Mouse (Mus musculus) forebrain, embryonic 13.5 days (tissue): Measurements from ENCODE around the gene Naaa. TPM values are rescaled to one million over a fixed set of nuclear protein-coding genes. Genes with fewer than 3 reads are reported as not detected.

ENCODE experiments used
- ATAC-seq: fragments of 200-750 bp; cut with Nextera tagmentation; 2 replicates; pipeline ENCODE4 v1.8.0; 2017
- H3K27ac ChIP-seq: fragments of 300-500 bp; sonication (generic); 2 replicates; pipeline ENCODE4 v1.5.1; 2015; ENCODE audit warnings: inconsistent platforms, mild to moderate bottlenecking, moderate library complexity
- H3K27me3 ChIP-seq: fragments of 300-500 bp; sonication (generic); 2 replicates; pipeline ENCODE4 v1.6.1; 2015; ENCODE audit warnings: mild to moderate bottlenecking, inconsistent platforms
- H3K36me3 ChIP-seq: fragments of 300-500 bp; sonication (generic); 2 replicates; pipeline ENCODE4 v1.6.1; 2015; ENCODE audit warnings: mild to moderate bottlenecking, inconsistent platforms; ENCODE audit not compliant: poor library complexity, severe bottlenecking
- H3K4me1 ChIP-seq: fragments of 300-500 bp; sonication (generic); 2 replicates; pipeline ENCODE4 v1.6.1; 2015; ENCODE audit warnings: inconsistent platforms
- H3K4me2 ChIP-seq: fragments of 300-500 bp; sonication (generic); 2 replicates; pipeline ENCODE4 v1.6.1; 2015; ENCODE audit warnings: inconsistent platforms, mild to moderate bottlenecking, moderate library complexity
- H3K4me3 ChIP-seq: fragments of 300-500 bp; sonication (generic); 2 replicates; pipeline ENCODE4 v1.5.1; 2015; ENCODE audit warnings: mild to moderate bottlenecking, inconsistent platforms
- H3K9ac ChIP-seq: fragments of 300-500 bp; sonication (generic); 2 replicates; pipeline ENCODE4 v1.6.1; 2015; ENCODE audit warnings: mild to moderate bottlenecking, inconsistent platforms
- H3K9me3 ChIP-seq: fragments of 300-500 bp; sonication (generic); replicated peaks from 2 replicates; pipeline ENCODE4 v1.6.1; 2016; ENCODE audit warnings: inconsistent platforms
- WGBS: fragments of 180-500 bp; shearing (Covaris S2); methylation state at CpG from one replicate; pipeline ENCODE4 v1.1.7; 2015; 5-methylcytosine and 5-hydroxymethylcytosine counted together
- polyA plus RNA-seq: library from polyadenylated mRNA; unstranded; fragments of >200 nt; fragmentation: Nextera tagmentation; extraction: Ambion mirVana; gene quantifications from 2 replicates; pipeline ENCODE4 v1.2.1, GENCODE M21; 2015

Gene Naaa
- polyA plus RNA-seq: 4.7 and 5.4 TPM in 2 replicates

DNA sequence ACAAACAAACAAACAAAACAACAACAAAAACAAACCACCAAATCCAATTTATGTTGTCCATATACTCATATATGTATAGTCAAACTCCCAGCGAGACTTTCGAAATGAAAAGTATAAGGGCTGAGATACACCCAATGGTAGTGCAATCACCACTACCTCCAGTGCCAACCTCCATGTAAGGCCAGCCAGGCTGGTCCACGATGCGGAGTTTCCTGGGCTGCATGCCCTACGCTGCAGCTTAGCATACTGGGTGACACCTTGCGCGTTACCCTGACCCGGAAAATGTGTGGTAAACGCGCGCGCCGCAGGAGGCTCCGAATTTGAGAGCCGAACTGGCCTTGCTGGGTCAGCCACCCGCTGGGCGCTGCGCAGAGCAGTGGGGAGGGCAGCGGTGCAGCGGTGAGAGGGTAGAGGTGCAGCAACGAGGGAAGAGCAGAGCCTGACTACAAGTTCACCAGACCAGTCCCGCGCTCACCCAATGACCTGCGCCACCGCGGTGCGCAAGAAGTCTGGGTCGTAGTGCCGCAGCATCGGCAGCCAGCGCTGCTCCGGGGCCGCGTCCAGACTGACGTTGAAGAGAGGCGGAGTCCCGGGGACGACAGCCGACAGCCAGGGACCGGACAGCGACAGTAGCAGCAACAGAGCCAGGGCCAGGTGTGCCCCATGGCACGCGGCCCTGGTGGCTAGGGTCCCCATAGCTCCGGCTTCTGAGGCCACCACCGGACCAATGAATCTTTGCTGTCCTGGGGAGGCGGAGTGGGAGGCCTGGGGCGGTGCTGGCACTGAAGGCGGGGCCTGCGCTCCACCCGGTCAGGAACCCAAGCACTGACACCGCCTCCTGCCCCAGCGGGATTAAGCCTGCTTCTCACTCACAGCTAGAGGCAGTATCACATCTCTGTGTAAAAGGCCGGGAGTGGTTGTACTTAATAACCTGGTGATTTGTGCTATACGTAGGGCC lies at the start of gene Naaa:
TSS of gene Naaa (minus strand) at position 734 of the 958 bp plus-strand sequence.
- Histone ChIP-seq H3K27me3 (0 out of 2 replicates have a peak, but pooled peaks cover 6% of the 10 kb centered on the region), H3K4me1 (peaks cover 13% of the 10 kb centered on the region; the same call in 1 of the 2 replicates), H3K9ac (peak within 1 kb of the TSS; percentile 69), H3K9me3 (no peaks in the 10 kb centered on the region), H3K4me3 (peak within 1 kb of the TSS; percentile 65), H3K4me2 (peak within 1 kb of the TSS; percentile 94), H3K27ac (no peak within 1 kb of the TSS), H3K36me3 (no peaks in the 10 kb centered on the region)
- WGBS: 3% methylated on average over 54 of the region's 54 CpGs
- ATAC-seq: peak; percentile 92

DNA sequence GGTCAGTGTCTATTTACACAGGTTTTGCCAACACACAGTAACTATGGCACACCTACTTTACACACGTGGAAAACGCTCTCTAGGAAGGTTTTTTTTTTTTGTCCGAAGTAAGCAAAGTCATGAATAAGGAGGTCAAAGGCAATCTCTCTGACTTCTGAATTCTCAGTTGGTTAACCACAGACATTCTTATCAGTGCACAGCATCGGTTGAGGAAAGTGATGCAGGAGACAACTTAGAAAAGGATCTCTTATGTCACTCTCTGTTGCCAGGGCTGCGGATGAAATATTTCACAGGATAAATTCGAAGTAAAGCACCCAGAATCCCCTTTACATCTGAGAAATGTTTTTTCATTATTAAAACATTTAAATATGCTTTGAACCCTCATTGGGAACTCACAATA lies 49.4 kb upstream of the Naaa start:
- no peak overlapping the region for H3K27ac ChIP-seq
- H3K4me1 ChIP-seq: no peaks in the 10 kb centered on the region
- H3K36me3 ChIP-seq: no peaks in the 10 kb centered on the region
- H3K27me3 ChIP-seq: no peaks in the 10 kb centered on the region
- H3K4me3 ChIP-seq: no peak overlapping the region
- no peak overlapping the region for H3K9ac ChIP-seq
- no peak for ATAC-seq
- 89% methylated on average over 6 of the region's 6 CpGs for WGBS
- H3K9me3 ChIP-seq: no peaks in the 10 kb centered on the region
- no peak overlapping the region for H3K4me2 ChIP-seq

DNA sequence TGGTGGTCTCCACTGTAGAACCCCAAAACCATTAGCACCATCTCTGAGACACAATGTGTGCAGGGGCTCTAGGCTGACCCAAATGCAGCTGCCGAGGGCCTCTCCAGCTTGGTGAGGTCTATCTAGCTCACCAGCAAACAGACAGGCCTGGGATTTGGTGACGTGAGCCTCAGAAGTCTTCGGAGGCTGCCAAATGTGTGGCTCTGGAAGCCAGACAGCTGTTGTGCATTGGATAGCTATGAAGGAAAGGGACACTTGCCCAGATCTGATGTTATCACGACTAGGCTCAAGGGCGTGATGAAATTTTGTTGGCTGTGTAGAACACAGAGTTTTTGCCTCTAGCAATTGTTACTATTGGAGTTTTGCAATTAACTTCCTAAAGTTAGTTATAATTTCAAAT lies 45.3 kb upstream of the Naaa start:
- no peak overlapping the region for H3K4me2 ChIP-seq
- no peaks in the 10 kb centered on the region for H3K9me3 ChIP-seq
- H3K9ac ChIP-seq: no peak overlapping the region
- H3K27me3 ChIP-seq: no peaks in the 10 kb centered on the region
- H3K4me3 ChIP-seq: no peak overlapping the region
- no peak for ATAC-seq
- no peaks in the 10 kb centered on the region for H3K36me3 ChIP-seq
- H3K4me1 ChIP-seq: no peaks in the 10 kb centered on the region
- 86% methylated on average over 5 of the region's 5 CpGs for WGBS
- no peak overlapping the region for H3K27ac ChIP-seq

DNA sequence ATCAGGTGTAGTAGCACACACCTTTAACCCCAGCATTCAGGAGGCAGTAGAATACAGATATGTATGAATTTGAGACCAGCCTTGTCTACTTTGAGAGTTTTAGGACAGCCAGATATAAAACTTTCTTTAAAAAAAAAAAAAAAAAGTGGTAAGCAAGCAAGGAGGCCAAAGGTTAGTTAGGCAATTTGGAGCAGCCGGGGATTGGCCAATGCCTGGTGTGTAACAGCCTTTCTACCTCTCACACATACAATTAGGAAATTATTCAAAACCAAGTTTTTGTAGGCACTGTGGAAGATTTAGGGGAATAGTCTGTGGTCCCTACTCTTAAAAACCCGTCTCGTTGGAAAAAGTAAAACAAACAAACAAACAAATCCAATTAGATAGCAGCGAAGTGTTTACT lies 44.6 kb upstream of the Naaa start:
- Histone ChIP-seq H3K9me3 (no peaks in the 10 kb centered on the region), H3K4me3 (no peak overlapping the region), H3K9ac (no peak overlapping the region), H3K36me3 (no peaks in the 10 kb centered on the region), H3K27ac (no peak overlapping the region), H3K4me2 (no peak overlapping the region), H3K27me3 (no peaks in the 10 kb centered on the region), H3K4me1 (no peaks in the 10 kb centered on the region)
- no peak for ATAC-seq
- WGBS: 84% methylated on average over 4 of the region's 4 CpGs

DNA sequence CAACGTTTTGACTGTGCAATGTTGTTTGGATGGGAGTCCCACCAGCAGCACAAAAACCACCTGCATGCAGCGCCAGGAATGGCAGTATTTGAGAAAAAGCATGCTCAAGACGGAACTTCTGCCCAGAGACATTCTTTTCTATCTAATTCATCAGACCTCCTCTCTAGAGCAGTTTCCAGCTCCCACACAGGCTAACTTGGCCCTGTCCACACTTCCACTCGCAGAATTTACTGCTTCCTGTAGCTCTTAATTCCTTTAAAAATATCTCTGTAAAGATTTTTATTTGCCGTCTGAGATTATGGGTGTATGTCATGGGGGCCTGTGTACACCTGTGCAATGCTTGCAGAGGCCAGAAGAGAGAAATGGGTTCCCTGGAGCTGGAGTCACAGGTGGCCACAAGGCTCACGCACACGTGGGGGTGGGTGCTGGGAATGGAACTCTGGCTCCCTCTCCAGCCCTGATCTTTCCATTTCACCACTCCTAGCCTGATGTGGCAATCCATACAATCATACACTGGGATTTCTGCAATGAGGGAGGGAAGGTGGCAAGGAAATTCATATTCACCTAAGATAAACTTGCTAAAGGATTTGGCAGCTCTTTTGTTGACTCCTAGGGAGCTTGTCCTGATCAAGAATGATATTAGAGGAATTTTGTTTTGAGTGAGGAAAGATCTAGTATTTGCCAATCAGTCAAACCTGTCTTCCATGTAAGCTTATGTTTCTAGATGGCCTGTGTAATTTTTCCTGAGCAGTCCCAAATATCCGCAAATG lies 43.8 kb upstream of the Naaa start:
- H3K27me3 ChIP-seq: no peaks in the 10 kb centered on the region
- H3K9ac ChIP-seq: no peak overlapping the region
- ATAC-seq: no peak
- no peak overlapping the region for H3K4me2 ChIP-seq
- WGBS: 74% methylated on average over 8 of the region's 8 CpGs
- no peaks in the 10 kb centered on the region for H3K9me3 ChIP-seq
- H3K4me1 ChIP-seq: no peaks in the 10 kb centered on the region
- H3K36me3 ChIP-seq: no peaks in the 10 kb centered on the region
- H3K4me3 ChIP-seq: no peak overlapping the region
- no peak overlapping the region for H3K27ac ChIP-seq

DNA sequence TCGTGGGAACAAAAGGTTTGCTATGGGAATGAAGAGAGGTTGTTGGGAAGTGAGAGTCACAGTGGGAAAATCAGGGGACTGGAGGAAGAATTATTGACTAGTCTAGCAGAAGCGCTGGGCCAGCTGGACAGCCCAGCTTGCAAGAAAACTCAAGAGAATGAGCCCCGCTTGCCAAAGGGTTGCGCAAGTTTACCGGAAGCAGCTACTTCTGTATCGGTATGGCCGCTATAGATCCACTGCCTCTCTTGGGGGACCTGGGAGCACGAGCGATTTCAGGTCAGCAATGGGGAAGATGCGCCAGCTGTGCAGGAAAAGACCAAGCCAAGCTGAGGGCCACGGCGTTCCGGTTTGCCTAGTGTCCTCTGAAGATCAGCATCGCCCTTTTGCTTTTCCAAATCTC lies 40.6 kb upstream of the Naaa start:
- no peak overlapping the region for H3K27ac ChIP-seq
- H3K27me3 ChIP-seq: no peaks in the 10 kb centered on the region
- no peak overlapping the region for H3K4me2 ChIP-seq
- no peaks in the 10 kb centered on the region for H3K9me3 ChIP-seq
- WGBS: 92% methylated on average over 14 of the region's 14 CpGs
- no peak overlapping the region for H3K4me3 ChIP-seq
- no peaks in the 10 kb centered on the region for H3K4me1 ChIP-seq
- no peak overlapping the region for H3K9ac ChIP-seq
- no peaks in the 10 kb centered on the region for H3K36me3 ChIP-seq
- no peak for ATAC-seq

DNA sequence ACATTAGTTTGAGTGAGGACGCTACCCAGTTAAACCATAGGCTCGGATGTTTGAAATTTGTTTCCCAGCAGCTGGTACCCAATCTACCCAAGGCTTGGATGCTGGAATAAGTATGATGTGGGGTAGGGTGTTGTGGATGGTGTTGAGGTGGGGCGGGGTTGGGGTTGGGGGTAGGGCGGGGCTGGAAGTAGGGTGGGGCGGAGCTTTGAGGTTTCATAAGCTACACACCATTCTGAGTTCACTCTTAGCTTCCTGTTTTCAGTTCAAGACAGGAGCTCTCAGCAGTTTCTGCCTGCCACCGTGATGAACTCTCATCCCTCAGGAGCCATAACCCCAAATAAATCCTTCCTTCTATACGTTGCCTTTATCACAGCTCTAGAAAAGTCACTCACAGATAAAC lies 40.1 kb upstream of the Naaa start:
- H3K4me1 ChIP-seq: no peaks in the 10 kb centered on the region
- no peaks in the 10 kb centered on the region for H3K27me3 ChIP-seq
- no peaks in the 10 kb centered on the region for H3K36me3 ChIP-seq
- H3K4me3 ChIP-seq: no peak overlapping the region
- H3K9me3 ChIP-seq: no peaks in the 10 kb centered on the region
- ATAC-seq: no peak
- 88% methylated on average over 7 of the region's 7 CpGs for WGBS
- H3K4me2 ChIP-seq: no peak overlapping the region
- H3K9ac ChIP-seq: no peak overlapping the region
- H3K27ac ChIP-seq: no peak overlapping the region

DNA sequence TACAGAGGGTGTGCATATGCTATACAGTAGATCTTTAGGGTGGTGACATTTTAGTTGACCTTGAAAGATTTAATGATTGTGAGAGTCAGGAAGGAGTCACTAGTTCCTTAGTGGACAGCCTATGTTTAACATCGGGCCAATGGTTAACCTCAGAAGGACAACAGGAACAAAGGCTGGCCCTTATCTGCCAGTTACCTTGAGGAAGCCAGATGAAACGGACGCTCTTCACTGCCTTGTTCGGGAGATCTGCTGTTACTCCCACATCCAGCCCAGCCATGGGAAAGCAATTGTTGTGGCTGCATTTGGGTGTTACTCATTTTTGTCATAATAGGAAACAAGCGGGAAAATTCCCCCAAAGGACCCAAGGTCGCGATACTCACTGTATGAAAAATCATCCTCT lies 35.8 kb upstream of the Naaa start:
- Histone ChIP-seq H3K9ac (no peak overlapping the region), H3K9me3 (no peaks in the 10 kb centered on the region), H3K27ac (no peak overlapping the region), H3K4me3 (no peak overlapping the region), H3K27me3 (no peaks in the 10 kb centered on the region), H3K4me2 (no peak overlapping the region), H3K4me1 (peaks cover 5% of the 10 kb centered on the region), H3K36me3 (no peaks in the 10 kb centered on the region)
- no peak for ATAC-seq
- WGBS: 79% methylated on average over 7 of the region's 7 CpGs

DNA sequence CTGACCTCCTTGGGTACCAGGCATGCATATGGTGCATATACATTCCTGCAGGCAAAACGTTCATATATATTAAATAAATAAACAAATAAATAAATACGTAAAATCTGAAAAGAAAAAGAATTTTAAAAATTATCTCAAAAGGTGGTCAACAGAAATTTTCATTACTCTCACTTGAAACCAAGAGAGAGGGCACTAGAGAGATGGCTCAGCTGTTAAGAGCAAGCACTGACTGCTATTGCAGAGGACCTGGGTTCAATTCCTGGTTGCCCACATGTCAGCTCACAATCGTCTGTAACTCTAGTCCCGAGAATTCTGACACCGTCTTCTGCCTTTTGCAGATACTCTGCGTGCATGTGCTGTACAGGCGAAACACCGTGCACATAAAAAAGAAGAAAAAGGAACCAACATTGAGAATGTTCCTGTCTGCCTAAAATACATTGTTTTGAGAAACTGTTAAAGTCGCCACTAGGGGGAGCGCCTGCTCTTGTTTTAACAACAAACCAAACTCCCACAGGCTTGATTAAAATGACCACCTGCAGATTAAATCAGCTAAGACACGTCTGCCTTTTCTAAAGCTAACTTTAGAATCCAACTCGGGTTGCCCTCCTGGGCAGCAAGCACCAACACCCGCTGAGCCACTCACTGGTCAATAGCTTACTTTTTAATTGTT lies 34.2 kb upstream of the Naaa start:
- 0 out of 2 replicates have a peak, but pooled peaks have one; percentile 7 for ATAC-seq
- WGBS: 14% methylated on average over 13 of the region's 13 CpGs
- Histone ChIP-seq H3K4me3 (no peak overlapping the region), H3K27ac (no peak overlapping the region), H3K4me1 (peaks cover 12% of the 10 kb centered on the region), H3K9ac (no peak overlapping the region), H3K27me3 (no peaks in the 10 kb centered on the region), H3K9me3 (no peaks in the 10 kb centered on the region), H3K36me3 (no peaks in the 10 kb centered on the region), H3K4me2 (no peak overlapping the region)

DNA sequence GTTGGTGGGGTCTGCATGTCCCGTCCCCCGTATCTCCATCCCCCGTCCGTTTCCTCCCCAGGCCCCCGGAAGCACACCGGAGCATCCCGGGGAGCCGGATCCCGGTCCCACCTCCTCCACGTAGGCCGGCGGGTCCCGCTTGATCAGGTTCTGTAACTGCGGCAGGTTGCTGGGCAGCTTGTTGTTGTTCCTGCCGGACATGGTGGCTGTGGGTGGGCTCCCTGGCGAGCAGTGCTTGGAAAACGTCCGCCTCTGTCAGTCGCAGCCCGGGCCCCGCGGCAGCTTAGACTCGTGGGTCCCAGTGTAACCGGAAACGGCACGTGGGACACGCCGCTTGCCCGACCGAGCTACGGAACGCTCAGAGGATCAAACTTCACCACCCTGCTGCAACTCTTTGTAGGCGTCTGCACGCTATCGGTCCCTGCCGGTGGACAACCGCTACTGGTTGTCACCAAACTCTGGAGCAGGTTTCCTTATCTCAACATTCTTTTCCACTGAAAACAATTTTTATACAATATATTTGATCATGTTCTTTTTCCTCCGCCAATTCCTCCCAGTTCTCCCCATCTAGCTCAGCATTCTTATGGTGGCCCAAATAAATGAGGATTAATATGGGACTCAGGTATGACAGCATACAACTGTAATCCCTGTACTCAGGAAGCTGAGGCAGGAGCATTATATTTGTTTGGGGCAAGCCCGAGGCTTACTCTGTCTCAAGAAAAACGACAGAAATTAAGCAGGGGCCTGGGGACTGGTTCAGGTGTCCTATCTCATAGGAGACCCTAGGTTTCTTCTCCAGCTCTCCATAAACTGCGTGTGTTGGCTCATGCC lies 31.9 kb upstream of the Naaa start, which contains the start of gene Sdad1:
TSS of gene Sdad1 (minus strand) at position 799 of the 831 bp plus-strand sequence.
- Histone ChIP-seq H3K27ac (no peak within 1 kb of the TSS), H3K4me1 (peaks cover 12% of the 10 kb centered on the region), H3K4me2 (peak within 1 kb of the TSS; percentile 78), H3K36me3 (peaks cover 9% of the 10 kb centered on the region), H3K4me3 (peak within 1 kb of the TSS; percentile 78), H3K27me3 (no peaks in the 10 kb centered on the region), H3K9ac (peak within 1 kb of the TSS; percentile 72), H3K9me3 (no peaks in the 10 kb centered on the region)
- WGBS: 3% methylated on average over 34 of the region's 41 CpGs
- peak; percentile 97 for ATAC-seq

DNA sequence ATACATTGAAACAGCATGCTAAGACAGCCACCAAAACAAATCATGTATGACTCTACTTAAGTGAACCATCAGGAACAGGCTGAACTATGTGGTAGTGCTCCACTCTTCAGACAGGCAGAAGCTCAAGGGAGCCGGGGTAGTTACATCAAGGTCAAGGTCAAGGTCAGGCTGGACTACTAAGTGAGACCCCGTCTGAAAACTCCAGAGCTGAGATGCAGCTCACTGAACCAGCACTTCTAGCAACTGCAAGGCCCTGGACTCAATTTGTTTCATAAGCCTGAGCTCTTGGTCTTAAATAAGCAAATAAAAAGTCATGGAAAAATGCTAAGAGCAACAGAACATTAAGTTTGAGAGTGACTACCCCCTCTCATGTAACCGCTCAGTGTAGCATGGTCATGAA lies 26.3 kb upstream of the Naaa start:
- Histone ChIP-seq H3K27ac (no peak overlapping the region), H3K36me3 (peaks cover 64% of the 10 kb centered on the region), H3K4me3 (no peak overlapping the region), H3K9ac (no peak overlapping the region), H3K9me3 (no peaks in the 10 kb centered on the region), H3K4me1 (peaks cover 11% of the 10 kb centered on the region), H3K27me3 (no peaks in the 10 kb centered on the region), H3K4me2 (no peak overlapping the region)
- no peak for ATAC-seq
- WGBS: 91% methylated on average over 3 of the region's 3 CpGs
